Mouse (Mus musculus) layer of hippocampus, adult 9-10 months (tissue): ENCODE measurements around the gene Maml3.

Source experiments
- DNase-seq: peaks from one replicate; pipeline ENCODE4 v3.0.0; 2022; ENCODE audit warnings: low spot score

The Maml3 gene

GRCm38 (mm10) chr3:52104636-52105151 lies at the start of gene Maml3:
Maml3 (minus strand) TSS chr3:52105076.
- no peak for DNase-seq

DNA sequence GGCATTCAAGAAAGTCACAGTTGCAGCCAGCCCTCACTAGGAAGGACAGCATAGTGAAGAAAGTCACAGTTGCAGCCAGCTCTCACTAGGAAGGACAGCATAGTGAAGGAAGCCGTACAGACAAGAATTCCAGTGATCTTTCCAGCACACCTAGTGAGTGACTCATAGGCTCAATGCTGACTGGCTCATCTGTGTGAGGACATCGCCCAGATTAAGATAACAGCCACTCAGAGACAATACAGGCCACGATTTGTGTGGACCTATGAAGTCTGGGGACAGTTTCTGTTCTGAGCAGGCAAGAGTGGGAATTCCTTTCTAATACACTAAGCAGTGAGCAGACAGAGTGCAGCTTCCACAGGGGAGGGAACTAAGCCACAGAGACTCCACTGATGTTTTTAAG lies 46.3 kb upstream of the Maml3 start:
- no peak for DNase-seq

DNA sequence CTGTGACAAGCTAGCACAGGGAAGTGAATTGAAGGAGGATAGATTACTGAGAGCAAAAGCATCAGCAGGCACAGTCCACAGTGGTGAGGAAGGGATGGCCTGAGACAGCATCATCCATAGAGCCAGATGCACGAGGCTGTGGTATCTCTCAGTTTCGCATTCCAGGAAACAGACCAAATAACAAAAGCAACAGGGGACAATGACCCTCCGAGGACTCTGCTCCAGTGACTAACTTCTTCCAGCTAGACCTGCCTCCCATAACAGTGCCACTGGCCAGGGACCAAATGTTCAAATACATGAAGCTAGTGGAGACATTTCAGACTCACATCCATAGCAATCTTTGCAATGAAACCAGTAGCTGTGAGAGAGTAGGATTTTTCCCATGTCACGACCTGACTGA lies 43.4 kb upstream of the Maml3 start:
- DNase-seq = no peak

DNA sequence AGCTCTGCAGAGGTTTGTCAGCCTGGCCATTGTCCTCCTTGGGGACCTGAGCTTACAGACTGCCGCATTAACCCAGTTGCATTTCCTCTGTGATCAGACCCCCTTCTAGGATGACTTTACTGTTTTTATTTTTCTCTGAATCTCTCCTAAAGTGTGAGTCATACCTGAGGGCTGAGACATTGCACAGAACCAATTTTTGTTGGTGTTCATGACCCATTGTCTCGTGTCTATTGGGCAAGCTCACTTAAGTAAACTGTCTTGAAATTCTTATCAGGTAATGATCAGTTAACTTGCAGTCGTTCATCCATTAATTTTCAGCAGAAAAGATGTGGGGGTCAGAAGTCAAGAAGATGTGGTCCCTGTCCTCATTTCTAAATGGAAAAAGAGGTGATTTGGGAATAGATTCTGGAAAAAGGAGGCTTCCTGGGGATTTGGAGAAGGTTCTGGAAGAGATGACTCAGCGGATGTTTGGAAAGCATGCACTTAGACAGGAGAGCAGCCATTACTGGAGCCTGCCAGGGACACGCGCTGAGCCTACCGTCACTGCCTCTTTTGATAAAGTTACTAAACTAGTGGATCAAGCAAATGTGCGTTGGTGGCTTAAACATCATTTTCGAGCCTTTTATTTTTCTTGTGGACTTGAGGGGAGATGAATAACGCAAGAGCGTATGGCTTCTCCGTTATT lies 40.0 kb upstream of the Maml3 start:
- no peak for DNase-seq

DNA sequence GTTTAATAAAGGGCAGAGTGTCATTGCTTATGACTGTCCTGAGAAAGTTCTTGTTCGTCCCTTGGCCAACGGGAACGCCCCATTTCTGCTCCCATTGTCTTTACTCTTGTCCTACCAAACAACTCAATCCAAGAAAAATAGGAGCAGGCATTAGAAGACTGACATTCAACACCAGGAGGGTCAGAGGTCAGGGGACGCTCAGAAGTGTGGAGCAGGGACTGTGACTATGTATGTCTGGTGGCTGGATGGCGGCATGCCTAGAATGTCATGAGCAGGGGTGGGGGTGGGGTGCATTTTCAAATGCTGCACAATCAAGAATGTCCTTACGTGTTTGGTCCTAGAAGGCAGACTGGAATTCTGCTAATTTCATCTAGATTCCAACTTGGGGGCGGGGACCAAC lies 38.1 kb upstream of the Maml3 start:
- DNase-seq = no peak

GRCm38 (mm10) chr3:52140162-52140561 lies 35.3 kb upstream of the Maml3 start:
- DNase-seq = peak; percentile 17

GRCm38 (mm10) chr3:52125421-52125820 lies 20.5 kb upstream of the Maml3 start:
- DNase-seq = no peak

DNA sequence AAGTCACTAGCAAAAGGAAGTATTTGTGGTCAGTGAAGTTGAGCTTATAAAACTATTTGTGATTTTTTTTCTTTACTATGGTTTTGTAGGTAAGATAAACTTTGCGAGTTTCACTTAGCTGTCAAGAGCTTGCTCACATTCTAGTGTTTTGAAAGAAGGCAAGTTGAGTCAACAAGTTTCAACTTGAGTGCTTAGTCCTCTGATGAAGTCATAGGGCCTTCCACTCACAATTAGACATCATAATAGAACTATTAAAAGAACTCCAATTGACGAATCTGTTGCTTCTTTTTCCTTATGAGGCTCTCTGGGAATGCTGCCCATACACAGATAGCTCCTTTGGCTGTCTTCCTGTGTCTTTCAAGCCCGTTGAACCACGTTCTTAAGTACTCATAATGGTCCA lies 16.0 kb upstream of the Maml3 start:
- DNase-seq = no peak

- no peak for DNase-seq
Observed at GRCm38 (mm10) chr3:52119216-52119615, 14.3 kb upstream of the Maml3 start.

DNA sequence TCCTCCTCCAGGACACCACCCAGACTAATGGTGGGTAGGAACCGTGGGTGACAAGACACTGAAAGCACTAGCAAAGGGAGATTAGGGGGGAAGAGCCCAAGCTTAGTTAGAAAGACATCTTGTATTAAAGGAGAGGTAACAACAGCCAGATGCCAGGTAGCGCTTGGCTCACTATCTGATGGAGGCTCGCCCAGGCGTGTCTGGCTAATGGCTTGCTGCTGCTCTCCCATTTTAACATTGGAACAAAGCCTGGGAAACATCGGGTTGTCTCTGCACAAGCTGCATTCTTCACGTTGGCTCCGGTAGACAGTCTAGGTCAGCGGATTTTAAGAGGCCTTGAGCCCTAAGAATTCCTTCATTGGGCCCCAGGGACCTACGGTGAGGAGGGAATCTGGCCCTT lies 10.5 kb upstream of the Maml3 start:
- no peak for DNase-seq

GRCm38 (mm10) chr3:52108027-52108426 lies 3.2 kb upstream of the Maml3 start:
- DNase-seq = no peak

DNA sequence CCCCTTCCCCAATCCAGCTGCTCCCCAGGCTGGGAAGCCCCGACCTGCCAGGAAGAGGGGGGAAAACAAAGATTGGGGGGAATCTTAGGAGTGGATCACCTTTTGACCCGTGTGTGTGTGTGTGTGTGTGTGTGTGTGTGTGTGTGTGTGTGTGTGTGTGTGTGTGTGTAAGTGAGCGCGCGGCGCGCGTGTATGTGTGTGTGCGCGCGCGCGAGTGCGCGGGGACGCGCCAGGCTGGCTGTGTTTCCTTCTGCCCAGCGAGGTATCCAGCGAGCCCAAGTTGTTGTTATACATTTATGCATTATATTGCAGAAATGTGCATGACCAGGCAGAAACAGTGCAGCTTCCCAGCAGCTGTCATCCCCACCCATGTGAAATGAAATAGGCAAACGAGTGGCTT lies 280 bp upstream of the Maml3 start:
- no peak for DNase-seq

- no peak for DNase-seq
Observed at GRCm38 (mm10) chr3:52104208-52104607, 668 bp downstream of the Maml3 start.

GRCm38 (mm10) chr3:52103531-52104181 lies 1.2 kb downstream of the Maml3 start:
- no peak for DNase-seq

DNA sequence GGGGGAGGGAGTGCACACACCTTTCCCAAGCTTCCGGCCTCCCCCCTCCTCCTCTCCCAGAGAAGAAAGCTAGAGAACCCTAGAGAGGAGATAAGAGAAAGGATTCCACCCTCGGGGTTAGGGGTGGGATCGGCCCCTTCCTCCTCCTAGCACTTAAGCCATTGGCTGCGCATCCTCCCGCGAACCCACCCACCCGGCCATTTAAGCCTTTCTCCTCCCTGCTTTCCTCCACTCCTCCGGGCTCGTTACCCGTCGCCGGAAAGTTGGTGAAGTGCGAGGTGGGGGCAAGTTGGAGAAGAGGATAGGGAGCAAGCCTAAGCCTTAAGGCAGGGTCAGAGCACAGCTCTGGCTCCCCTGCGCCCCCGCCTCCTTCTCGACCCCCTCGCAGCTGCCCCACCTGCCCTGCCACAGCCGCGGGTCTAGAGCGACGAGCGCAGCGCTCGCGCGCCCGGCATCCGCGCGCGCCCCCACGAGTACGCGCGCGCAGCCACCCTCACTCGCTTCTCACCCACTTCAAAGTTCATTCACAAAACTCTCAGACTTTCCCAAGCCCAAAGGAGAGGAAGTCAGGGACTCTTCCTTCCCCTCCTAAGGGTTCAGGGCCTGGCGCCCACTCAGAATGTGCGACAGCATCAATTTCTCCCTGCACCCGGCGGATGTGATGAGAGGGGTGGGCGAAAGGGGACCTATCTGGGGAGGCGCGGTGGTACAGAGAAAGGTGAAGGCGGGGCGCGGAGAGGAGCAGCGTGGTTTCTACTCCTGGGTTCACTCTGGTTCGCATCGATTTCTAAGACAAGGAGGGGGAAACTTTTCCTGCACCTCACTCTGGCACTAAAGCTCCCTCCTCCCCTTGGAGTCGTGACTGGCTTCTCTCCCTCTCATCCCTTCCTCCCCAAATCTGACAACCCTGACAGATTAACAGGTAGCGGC lies 2.0 kb downstream of the Maml3 start:
- no peak for DNase-seq

GRCm38 (mm10) chr3:52101977-52102600 lies 2.8 kb downstream of the Maml3 start:
- DNase-seq = peak; percentile 42

GRCm38 (mm10) chr3:52101401-52101976 lies 3.4 kb downstream of the Maml3 start:
- DNase-seq = no peak

GRCm38 (mm10) chr3:52100926-52101325 lies 4.0 kb downstream of the Maml3 start:
- no peak for DNase-seq

DNA sequence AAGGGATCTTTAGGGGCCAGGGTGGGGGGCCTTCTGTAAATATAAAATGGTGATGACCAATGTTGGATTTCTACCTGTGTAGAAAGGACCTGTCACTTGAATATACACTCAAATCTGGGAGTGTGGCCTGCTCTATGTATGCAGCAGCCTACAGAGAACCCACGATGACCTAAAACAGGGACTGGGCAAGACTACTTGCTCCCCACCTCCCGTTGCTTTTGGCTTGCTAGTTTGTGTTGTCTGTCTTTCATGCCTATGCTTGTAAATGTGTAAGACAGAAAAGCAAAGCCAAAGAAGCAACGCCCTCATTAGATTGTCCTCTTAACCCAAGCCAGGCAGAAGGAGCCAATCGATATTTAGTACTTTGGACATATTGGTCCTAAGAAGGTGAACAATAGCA lies 4.6 kb downstream of the Maml3 start:
- no peak for DNase-seq

DNA sequence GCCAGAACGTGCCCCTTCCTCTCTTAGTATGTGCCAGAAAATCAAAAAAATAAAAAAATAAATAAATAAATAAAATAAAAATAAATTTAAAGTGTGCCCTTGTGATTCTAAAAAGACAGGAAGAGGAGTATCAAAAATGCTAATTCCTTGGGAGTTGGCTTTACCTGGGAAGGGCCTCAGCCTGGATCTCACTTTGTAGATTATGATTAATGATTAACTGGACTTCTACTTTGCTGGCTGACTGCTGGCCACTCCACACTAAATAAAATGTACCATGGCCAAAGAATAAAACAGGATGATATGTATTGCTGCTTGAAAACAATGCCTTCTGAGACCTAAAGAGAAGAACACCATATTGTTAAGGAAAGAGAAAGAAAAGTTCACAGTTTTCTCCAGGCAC lies 5.6 kb downstream of the Maml3 start:
- no peak for DNase-seq

DNA sequence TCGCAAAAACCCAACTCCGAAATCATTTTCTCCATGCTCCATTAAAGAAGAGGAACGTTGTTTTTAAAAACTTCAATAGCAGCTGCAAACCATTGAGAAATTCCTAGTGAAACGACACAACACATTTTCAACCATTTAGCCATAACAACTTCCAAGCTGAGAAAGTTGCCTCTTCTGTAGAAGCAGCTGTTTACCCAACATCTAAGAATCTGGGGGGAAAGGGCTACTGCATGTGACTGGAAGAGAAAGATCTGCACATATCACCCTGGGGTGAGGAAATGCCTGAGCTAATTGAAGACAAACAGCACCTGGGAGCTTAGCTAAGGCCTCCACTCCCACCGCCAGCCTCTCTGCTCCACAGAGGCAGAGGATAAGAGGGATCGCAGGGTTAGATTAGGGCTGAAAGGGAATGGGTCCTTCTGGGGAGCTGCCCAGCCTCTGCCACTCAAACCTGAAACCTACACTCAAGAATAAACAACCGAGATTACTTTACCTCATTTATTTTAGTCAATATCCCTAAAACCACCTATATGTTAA lies 13.5 kb downstream of the Maml3 start:
- DNase-seq = no peak
